Mouse (Mus musculus): ENCODE measurements around the gene Mansc1.

GRCm38 (mm10) chr6:134677504-134677903 is 45.2 kb upstream of the Mansc1 start:
- TF ChIP-seq CTCF (IDR thresholded peaks at IDR 0.05; ENCODE audit: extremely low read depth, insufficient read depth, low read length) (no peak), POLR2A (IDR thresholded peaks at IDR 0.05; ENCODE audit: extremely low read depth, insufficient read depth, low read length) (no peak)
